Mouse (Mus musculus) erythroblast, embryonic 14.5 days (primary cell): ENCODE data around the gene Prdm16.

ENCODE experiments used
- GATA1 ChIP-seq: IDR thresholded peaks from 2 replicates; pipeline ENCODE4 v1.6.1; 2012; ENCODE audit warnings: low read length, inconsistent platforms, mixed read lengths
- TAL1 ChIP-seq: IDR thresholded peaks from 3 replicates; pipeline ENCODE4 v1.6.1; 2012; ENCODE audit warnings: low read length, inconsistent platforms, mixed read lengths

GRCm38 (mm10) chr4:154516470-154516869 is 120.2 kb downstream of the Prdm16 start:
- TF ChIP-seq GATA1 (no peak), TAL1 (no peak)
